Mouse (Mus musculus) left cerebral cortex, adult 11 months (tissue): ENCODE measurements around the gene Pde8b.
A peak's percentile ranks its signal among the peaks of the same experiment; 100 is the strongest.

Source experiments
- DNase-seq: peaks from one replicate; pipeline ENCODE4 v3.0.0; 2022; ENCODE audit warnings: low spot score

Gene Pde8b

GRCm38 (mm10) chr13:95019345-95019744, 230.8 kb downstream of the Pde8b start:
- DNase-seq = no peak

GRCm38 (mm10) chr13:95017916-95018315, 232.2 kb downstream of the Pde8b start:
- peak; percentile 58 for DNase-seq

GRCm38 (mm10) chr13:95017278-95017677, 232.9 kb downstream of the Pde8b start:
- no peak for DNase-seq

GRCm38 (mm10) chr13:95011546-95012257, 238.4 kb downstream of the Pde8b start:
- no peak for DNase-seq

GRCm38 (mm10) chr13:95009261-95009660, 240.9 kb downstream of the Pde8b start:
- DNase-seq = no peak

GRCm38 (mm10) chr13:95007281-95007680, 242.9 kb downstream of the Pde8b start:
- no peak for DNase-seq

GRCm38 (mm10) chr13:94990516-94990915, 259.6 kb downstream of the Pde8b start:
- no peak for DNase-seq

GRCm38 (mm10) chr13:94979081-94979480, 271.1 kb downstream of the Pde8b start:
- no peak for DNase-seq

- peak; percentile 91 for DNase-seq
Observed at GRCm38 (mm10) chr13:94976219-94977186, 273.6 kb downstream of the Pde8b start, which contains the start of gene Wdr41. TSS of gene Wdr41 (plus strand) at chr13:94976344.

- no peak for DNase-seq
Observed at GRCm38 (mm10) chr13:94975828-94976218, 274.3 kb downstream of the Pde8b start.
